Mouse (Mus musculus) gastrocnemius, adult 2 months (tissue): ENCODE measurements around the gene Abca8a. TPM values are rescaled to one million over a fixed set of nuclear protein-coding genes. Genes with fewer than 3 reads are reported as not detected.
"Not testable (repeated sequence)": the region's sequence is repeated elsewhere in the genome, so short reads cannot be mapped to it uniquely, and the experiment has no call there.

ENCODE experiments used
- DNase-seq: peaks from one replicate; pipeline ENCODE4 v3.0.0; 2022
- H3K27ac ChIP-seq: fragments of 200-600 bp; 2 replicates; pipeline ENCODE4 v1.8.1; 2022; ENCODE audit warnings: mild to moderate bottlenecking
- H3K4me3 ChIP-seq: fragments of 200-600 bp; 2 replicates; pipeline ENCODE4 v1.8.1; 2022; ENCODE audit warnings: mild to moderate bottlenecking, moderate library complexity
- CTCF ChIP-seq: fragments of 200-600 bp; IDR thresholded peaks from 2 replicates; pipeline ENCODE4 v1.8.1; 2022; ENCODE audit warnings: antibody characterized with exemption, mild to moderate bottlenecking, moderate library complexity
- intact Hi-C: fragments of 180-260 bp; cut with DNase I; formaldehyde crosslinking; loops from one replicate; pipeline ENCODE4 v1.15.1; 2025
- total RNA-seq, 2 experiments: library from RNA; stranded (reverse); gene quantifications; 2 replicates each; pipeline ENCODE4 v1.2.3; 2021

Gene Abca8a
- total RNA-seq, 2 experiments from 2014 or later: 37.7 to 44.9 TPM

DNA sequence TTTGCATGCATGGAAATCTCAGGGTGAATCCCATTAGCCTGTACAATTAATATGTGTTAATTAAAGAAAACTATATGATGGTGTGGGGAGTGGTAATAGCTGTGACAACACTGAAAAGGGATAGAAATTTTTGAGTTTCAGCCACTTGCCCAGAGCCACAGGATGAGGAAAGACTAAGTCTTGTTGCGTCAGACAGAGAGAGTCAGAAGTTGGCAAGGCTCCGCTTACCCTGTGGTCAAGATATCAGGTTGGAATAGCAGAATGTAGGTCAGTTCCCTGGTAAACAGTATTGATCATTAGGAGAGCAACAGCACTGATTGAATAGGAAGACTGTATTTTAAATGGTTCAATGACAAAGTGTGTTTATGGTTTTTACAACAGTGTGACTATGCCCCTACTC, 58.0 kb downstream of the Abca8a start:
- no peak for DNase-seq
- TF ChIP-seq CTCF: no peak
- Histone ChIP-seq H3K4me3 (no peak overlapping the region), H3K27ac (no peak overlapping the region)
- intact Hi-C loops: no loop called here

DNA sequence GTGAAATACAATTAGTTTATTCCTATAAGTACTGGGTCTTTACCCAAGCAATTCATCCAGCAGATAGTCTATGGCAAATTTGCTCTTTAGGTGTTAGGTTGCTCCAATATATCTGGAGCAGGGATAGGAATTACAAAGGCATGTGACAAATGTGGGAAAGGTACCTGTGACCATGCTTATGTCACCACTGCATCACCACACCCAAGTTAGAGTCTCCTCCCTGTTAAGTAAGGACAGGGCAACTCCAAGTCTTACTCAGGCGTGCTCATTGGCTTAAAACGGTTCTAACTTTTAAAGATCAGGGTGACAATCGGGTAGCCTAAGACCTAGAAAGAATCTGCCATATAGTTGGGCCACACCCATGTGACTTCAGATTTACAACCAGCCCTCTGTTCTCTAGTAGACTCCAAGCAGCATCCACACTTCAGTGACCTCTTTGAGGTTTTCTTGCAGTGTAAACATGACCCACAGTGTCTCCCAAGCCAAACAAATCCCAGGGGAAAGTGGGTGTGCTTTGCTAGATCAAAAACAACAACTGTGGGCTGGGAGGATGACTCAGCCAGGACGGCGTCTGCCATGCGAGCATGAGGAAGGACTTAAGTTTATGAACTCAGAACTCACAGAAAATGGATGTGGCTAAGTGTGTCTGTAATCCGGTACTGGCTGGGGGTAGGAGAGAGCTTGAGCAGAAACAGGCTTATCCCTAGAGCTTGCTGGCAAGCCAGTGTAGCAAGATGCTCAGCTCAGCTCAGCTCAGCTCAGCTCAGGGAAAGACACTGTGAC, 66.7 kb downstream of the Abca8a start:
- Histone ChIP-seq H3K27ac (peak overlapping the region; percentile 46), H3K4me3 (no peak overlapping the region)
- intact Hi-C loops: no loop called here
- DNase-seq: peak; percentile 65
- no peak for TF ChIP-seq CTCF

DNA sequence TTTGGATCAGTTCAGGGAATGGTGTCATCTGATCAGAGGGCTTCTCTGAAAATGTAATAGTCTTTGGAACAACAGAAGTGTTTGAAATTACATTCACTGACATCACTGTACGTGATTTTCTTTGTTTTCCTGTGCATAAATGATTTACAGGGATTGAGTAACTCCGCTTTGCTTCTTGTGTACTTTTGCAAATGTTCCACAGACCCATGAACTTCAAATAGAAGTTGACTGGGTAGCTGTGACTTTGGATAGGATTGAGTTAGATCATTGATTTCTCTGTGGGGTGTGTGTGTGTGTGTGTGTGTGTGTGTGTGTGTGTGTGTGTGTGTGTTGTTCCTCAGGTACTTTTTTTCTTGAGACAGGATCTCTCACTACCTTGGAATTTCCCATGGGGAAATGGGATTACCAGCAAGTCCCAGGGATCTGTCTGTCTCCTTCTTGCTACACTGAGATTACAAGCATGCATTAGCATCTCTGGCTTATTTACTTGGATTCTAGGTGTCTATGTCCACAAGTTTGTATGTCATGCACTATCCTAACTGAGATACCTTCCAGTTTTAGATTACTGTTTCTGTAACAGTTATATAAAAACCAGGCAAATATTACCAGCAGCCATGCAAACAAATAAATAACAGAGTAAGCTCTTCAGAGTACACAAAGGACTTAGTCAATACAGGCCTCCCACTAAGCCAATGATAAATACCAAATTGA, 84.8 kb downstream of the Abca8a start:
- no peak for DNase-seq
- TF ChIP-seq CTCF: no peak
- no peak overlapping the region for H3K4me3 ChIP-seq
- intact Hi-C loops: no loop called here
- H3K27ac ChIP-seq: no peak overlapping the region

DNA sequence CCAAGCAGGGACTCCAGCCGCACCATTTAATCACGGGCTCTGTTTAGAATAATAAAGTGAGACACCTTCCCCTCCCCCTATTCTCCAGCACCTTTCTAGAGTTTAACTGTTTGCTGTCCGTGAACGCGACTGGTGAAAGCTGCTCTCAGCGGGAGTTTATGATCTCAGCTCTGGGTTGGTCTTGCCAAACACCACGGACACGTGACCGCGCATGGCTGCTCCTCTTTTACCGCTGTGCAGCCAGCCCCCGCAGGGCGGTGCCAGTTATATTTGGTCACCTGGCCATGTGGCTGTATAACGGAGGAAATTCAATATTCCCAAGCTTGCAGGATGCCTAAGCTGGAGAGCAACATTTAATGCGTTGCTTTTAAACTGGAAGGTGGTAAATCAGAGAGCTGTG, 100.2 kb downstream of the Abca8a start, which contains the start of gene Abca8b:
Gene Abca8b, minus strand, starts transcription at position 222 of the 400 bp plus-strand sequence.
- DNase-seq: peak; percentile 95
- Histone ChIP-seq H3K27ac (peak within 1 kb of the TSS; percentile 87), H3K4me3 (peak within 1 kb of the TSS; percentile 73)
- TF ChIP-seq CTCF: no peak
- intact Hi-C loops: no loop called here

DNA sequence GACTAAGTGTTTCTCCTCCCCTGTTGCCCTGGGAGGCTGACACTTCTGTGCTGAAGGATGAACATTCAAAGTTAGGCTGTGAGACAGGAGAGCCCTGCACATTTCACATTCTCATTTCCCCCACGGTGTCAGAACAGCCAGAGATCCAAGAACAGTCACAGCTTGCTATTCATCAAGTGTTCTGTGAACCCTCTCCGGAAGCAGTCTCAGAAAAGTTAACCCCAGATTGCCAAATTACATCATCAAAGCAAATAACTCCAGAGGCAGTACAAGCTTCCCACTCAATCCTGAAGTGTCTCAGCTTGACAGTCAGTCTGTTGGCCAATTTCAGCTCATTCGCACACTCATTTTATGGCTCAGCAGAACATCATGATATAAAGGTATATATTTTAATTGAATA, 100.8 kb downstream of the Abca8a start:
- peak overlapping the region; percentile 87 for H3K27ac ChIP-seq

DNA sequence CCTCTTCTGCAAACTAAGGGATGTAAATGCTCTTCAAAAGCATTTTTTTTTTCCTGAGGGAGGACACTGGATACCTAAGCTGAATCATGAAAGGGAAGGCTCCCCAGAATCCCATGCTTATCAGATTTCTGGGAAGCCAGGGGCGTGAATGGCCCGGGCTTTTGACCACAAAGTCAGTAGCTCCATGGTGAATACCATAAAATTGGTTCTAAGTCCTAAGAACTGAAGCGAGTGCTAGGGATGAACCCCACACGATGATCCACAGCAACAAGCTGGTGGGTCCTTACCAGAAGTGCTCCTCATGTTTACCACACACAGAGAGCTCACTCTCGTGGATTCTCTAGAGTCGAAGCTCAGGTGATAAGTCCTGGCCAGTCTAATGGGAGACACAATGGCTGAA, 101.8 kb downstream of the Abca8a start:
- intact Hi-C loops: no loop called here
- peak overlapping the region; percentile 73 for H3K4me3 ChIP-seq
- TF ChIP-seq CTCF: no peak
- H3K27ac ChIP-seq: peak overlapping the region; percentile 87
- no peak for DNase-seq

More for the DNA sequence above, 100.8 kb downstream of the Abca8a start:
- peak; percentile 35 for DNase-seq
- TF ChIP-seq CTCF: no peak
- intact Hi-C loops: no loop called here
- peak overlapping the region; percentile 73 for H3K4me3 ChIP-seq

DNA sequence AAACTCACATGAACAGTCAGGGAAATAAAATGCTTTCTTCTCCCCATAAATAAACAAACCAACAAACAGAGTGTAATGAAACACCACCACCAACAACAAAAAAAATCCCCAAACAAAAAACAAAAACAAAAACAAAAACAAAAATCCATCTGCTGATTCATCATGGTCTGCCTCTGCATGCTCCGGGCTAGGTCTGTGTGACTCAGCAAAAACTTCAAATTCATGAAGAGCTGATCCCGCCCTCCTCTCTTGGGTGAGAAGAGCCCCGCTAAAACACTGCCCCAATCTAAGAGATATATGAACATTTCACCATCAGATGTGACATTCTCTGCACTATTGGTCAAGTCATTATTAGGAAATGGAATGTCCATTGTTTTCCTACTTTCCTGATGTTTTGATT, 104.5 kb downstream of the Abca8a start:
- peak overlapping the region; percentile 73 for H3K4me3 ChIP-seq

DNA sequence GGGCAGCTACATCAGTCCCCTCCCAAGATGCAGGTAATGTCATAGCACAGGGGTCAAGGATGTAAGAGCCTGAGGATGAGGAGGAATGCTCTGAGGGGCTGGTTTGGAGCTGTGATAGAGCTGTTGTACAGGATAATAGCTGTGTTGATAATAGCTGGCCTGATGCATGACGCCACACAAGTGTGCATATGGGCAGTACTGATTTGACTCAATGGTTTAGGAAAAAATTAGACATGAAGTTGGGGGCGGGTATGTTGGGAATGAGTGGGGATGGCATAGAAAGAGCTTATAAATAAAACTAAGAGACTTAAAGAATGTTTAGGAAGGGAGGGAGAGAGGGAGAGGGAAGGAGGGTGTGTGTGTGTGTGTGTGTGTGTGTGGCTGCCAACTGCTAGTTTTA, 105.5 kb downstream of the Abca8a start:
- peak overlapping the region; percentile 46 for H3K27ac ChIP-seq
- intact Hi-C loops: no loop called here
- no peak for DNase-seq
- no peak for TF ChIP-seq CTCF
- H3K4me3 ChIP-seq: peak overlapping the region; percentile 73; the same call in 1 of the 2 replicates

More for the DNA sequence above, 104.5 kb downstream of the Abca8a start:
- peak overlapping the region; percentile 43; the same call in 1 of the 2 replicates for H3K27ac ChIP-seq
- no peak for DNase-seq
- intact Hi-C loops: no loop called here
- no peak for TF ChIP-seq CTCF

DNA sequence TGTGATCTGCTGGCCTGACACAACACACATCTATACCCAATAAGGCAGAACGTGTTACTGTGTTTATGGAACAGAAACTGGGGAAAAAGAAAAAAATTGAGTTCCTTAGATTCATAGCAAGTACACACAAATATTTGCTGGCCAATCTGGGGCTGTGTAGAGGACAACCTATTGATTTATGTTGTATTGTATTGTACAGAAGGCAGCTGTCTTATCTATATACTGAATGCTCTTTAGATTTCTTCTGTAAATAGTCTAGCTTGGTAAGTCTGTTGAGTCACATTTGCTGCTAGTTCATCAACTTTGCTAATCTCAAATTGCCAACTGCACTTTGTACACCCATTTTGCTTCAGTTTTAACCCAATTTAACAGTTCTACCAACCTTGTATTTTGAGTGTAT, 107.6 kb downstream of the Abca8a start:
- intact Hi-C loops: no loop called here
- no peak for TF ChIP-seq CTCF
- no peak for DNase-seq
- no peak overlapping the region for H3K27ac ChIP-seq
- H3K4me3 ChIP-seq: no peak overlapping the region

DNA sequence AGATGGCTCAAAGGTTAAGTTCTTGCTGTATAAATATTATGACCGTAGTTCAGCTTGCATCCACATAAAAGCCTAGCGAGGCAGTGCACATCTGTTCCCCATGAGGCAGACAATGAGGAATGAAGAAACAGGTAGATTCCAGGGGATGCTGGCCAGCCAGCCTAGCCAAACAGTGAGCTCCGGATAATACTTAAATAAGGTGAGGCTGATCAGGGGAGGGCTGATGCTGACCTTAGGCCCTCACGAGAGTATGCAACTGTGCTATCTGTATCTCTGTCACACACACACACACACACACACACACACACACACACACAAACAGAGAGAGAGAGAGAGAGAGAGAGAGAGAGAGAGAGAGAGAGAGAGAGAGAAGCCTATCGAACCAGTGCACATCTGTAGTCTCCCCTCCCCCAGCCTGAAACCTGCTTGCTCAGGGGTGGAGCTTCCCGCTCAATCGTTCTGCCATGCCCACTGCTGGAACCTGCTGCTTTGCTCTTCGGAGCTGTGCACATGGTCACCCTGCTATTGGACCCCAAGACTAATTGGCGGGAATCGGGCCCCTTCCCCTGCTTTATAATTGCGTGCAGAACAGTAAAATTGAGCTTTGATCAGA, 108.2 kb downstream of the Abca8a start:
- H3K4me3 ChIP-seq, H3K27ac ChIP-seq, intact Hi-C loops, DNase-seq: not testable (repeated sequence)

DNA sequence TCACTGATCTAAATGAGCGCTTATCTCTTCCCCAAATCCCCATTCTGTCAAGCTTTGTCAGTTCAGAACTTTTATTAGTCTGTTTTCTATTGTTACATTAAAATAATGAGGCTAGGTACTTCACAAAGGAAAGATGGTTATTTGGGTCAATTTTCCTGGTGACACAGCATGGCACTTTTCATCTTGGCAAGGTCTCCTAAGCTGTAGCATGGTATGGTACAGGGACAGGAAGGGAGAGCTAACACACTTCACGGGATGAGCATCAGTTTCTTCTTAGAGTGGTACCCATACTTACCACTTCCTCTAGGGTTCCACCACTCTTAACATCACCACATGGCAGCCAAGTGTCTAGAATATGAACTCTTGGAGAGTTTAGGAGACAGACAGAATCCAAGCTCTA, 113.9 kb downstream of the Abca8a start:
- DNase-seq: no peak
- H3K27ac ChIP-seq: no peak overlapping the region
- H3K4me3 ChIP-seq: no peak overlapping the region
- intact Hi-C loops: no loop called here
- no peak for TF ChIP-seq CTCF

Other genes with a start within 250 kb of the Abca8a start
- gene Abca8b, start 100.1 kb downstream of the Abca8a start, total RNA-seq: 10 to 100 TPM; 12.9 to 17.7 TPM
- 10 to 100 TPM in 1 of 2 experiments, 1 to 10 TPM in 1; 7.4 to 13.2 TPM for gene Abca9, start 72.2 kb upstream of the Abca8a start, total RNA-seq
- 1 to 10 TPM; 3.1 to 3.3 TPM for gene Abca6, start 155.8 kb upstream of the Abca8a start, total RNA-seq
- gene Abca5, start 241.7 kb upstream of the Abca8a start, total RNA-seq: 10 to 100 TPM; 12.2 to 12.9 TPM